Mouse (Mus musculus) erythroblast, embryonic 14.5 days (primary cell): ENCODE data around the gene Kif26b. TPM values are rescaled to one million over a fixed set of nuclear protein-coding genes. Genes with fewer than 3 reads are reported as not detected.

Source experiments
- H3K27me3 ChIP-seq: 2 replicates; pipeline ENCODE4 v1.6.1; 2012; ENCODE audit warnings: inconsistent platforms; ENCODE audit not compliant: control insufficient read depth
- H3K36me3 ChIP-seq: 2 replicates; pipeline ENCODE4 v1.6.1; 2012; ENCODE audit warnings: mild to moderate bottlenecking, inconsistent platforms; ENCODE audit not compliant: control insufficient read depth
- H3K4me1 ChIP-seq: 2 replicates; pipeline ENCODE4 v1.6.1; 2012; ENCODE audit warnings: inconsistent platforms; ENCODE audit not compliant: control insufficient read depth
- H3K4me3 ChIP-seq: replicated peaks from 2 replicates; pipeline ENCODE3; 2012; ENCODE audit warnings: moderate library complexity, mild to moderate bottlenecking, inconsistent platforms
- H3K9me3 ChIP-seq: 2 replicates; pipeline ENCODE4 v1.6.1; 2012; ENCODE audit warnings: low read length, inconsistent platforms, mixed read lengths; ENCODE audit not compliant: control insufficient read depth
- GATA1 ChIP-seq: IDR thresholded peaks from 2 replicates; pipeline ENCODE4 v1.6.1; 2012; ENCODE audit warnings: low read length, inconsistent platforms, mixed read lengths
- TAL1 ChIP-seq: IDR thresholded peaks from 3 replicates; pipeline ENCODE4 v1.6.1; 2012; ENCODE audit warnings: low read length, inconsistent platforms, mixed read lengths
- polyA plus RNA-seq: library from polyadenylated mRNA; stranded (reverse); fragments of >175 nt; gene quantifications from 2 replicates; pipeline ENCODE4 v1.2.3, GENCODE M21; 2012

Gene Kif26b
- polyA plus RNA-seq, 1 experiment: not detected

DNA sequence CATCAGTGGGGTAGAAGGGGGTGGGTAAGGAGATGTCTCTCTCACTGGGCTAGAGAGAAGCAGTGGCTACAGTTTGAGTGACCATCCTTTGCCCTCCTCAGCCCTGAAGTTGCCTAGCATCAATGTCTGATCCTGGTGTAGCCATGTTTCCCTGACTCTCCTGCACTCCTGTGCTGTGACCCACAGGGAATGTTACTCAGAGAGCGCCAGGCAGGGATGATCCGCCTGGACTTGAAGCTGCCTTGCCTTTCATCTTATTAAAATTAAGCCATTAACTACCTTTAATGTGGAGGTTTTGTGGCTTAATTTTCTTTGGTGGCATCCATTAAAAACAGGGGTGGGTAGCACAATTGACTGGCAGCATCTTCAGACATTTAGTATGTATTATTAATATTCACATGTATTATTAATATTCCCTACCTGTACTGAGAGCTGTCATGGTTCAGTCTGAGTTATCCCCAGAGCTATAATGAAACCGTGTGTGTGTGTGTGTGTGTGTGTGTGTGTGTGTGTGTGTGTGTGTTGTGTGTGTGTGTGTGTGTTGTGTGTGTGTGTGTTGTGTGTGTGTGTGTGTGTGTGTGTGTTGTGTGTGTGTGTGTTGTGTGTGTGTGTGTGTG lies 233.3 kb downstream of the Kif26b start:
- Histone ChIP-seq H3K4me1 (no peaks in the 10 kb centered on the region), H3K4me3 (no peak overlapping the region), H3K27me3 (no peaks in the 10 kb centered on the region), H3K9me3 (no peaks in the 10 kb centered on the region), H3K36me3 (no peaks in the 10 kb centered on the region)
- TF ChIP-seq TAL1 (no peak), GATA1 (no peak)

DNA sequence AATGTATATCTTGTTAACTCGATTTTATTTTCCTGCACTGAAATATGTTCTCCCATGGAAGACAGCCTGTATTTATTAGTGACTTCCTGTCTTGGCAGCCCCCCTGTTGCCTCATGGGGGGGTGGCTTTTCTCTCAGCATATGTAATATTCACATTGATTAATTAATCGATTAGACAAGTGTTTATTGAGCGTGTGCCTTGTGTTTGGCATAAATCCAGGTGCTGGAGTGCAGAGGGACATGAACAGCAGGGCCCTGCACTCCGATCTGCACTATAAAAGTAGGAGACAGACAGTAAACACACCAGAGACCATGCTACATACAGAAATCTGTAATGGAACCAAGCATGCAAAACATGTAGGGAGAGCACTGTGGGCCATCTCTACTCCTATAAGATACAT lies 236.0 kb downstream of the Kif26b start:
- Histone ChIP-seq H3K9me3 (no peaks in the 10 kb centered on the region), H3K36me3 (no peaks in the 10 kb centered on the region), H3K4me1 (peaks cover 10% of the 10 kb centered on the region), H3K4me3 (no peak overlapping the region), H3K27me3 (no peaks in the 10 kb centered on the region)
- no peak for TF ChIP-seq TAL1
- TF ChIP-seq GATA1: no peak

DNA sequence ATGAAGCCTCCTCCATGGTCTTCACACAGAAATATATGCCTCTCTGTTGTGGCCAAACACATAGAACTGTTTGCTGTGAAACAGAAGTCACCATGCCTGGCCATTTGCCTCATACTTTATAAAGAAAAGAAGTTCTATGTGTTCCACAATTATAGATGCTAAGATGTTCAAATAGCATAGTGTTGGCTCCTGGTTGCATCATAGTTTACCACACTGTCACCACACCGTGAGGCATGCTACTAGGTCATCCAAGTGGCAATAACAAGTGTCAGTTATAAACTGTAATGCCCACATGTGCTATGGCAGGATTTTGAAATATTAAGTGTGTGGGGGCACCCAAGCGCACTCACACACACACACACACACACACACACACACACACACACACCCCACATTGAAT lies 236.7 kb downstream of the Kif26b start:
- TF ChIP-seq GATA1 (no peak), TAL1 (no peak)
- H3K4me3 ChIP-seq: no peak overlapping the region
- H3K4me1 ChIP-seq: peaks cover 14% of the 10 kb centered on the region
- H3K27me3 ChIP-seq: no peaks in the 10 kb centered on the region
- H3K9me3 ChIP-seq: no peaks in the 10 kb centered on the region
- no peaks in the 10 kb centered on the region for H3K36me3 ChIP-seq

DNA sequence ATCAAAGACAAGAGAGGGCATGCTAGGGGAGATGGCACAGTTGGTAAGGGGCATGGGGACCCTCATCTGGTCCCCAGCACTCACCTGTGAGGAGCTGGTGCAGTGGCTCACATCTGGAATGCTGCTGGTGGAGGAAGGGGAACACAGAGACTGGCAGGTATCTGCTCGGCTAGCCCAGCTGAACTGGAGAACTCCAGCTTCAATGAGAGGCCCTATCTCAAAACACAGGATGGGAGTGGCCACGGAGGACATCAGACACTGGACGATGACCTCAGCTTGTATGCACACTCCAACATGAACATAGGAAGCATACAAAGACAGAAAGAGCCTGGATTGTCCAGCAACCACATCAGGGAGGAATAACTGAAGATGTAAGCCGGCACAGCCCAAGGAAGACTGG lies 240.1 kb downstream of the Kif26b start:
- no peaks in the 10 kb centered on the region; the same call in 1 of the 2 replicates for H3K27me3 ChIP-seq
- H3K4me3 ChIP-seq: no peak overlapping the region
- H3K4me1 ChIP-seq: peaks cover 14% of the 10 kb centered on the region
- H3K9me3 ChIP-seq: no peaks in the 10 kb centered on the region
- no peaks in the 10 kb centered on the region for H3K36me3 ChIP-seq
- TF ChIP-seq GATA1: no peak
- no peak for TF ChIP-seq TAL1

DNA sequence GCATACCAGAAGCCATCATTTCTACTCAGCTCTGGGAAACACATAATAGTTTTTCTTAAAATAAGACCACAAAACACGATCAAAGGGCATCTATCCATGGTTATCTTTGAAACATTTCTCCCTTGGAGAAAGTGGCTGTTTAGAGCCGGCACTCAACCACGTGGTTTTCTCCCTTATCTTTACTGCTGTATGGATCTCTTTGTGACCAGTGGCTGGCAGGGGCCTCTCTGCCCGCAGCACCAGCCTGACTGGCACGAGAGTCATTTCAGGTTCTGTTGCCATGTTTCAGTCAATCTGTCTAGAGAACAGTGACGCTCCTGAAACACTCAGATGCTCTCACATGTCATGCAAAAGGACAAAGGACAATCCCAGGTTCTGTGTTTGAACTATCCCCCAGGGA lies 241.1 kb downstream of the Kif26b start:
- no peaks in the 10 kb centered on the region for H3K9me3 ChIP-seq
- H3K27me3 ChIP-seq: no peaks in the 10 kb centered on the region; the same call in 1 of the 2 replicates
- no peaks in the 10 kb centered on the region for H3K36me3 ChIP-seq
- peaks cover 14% of the 10 kb centered on the region for H3K4me1 ChIP-seq
- H3K4me3 ChIP-seq: no peak overlapping the region
- no peak for TF ChIP-seq GATA1
- TF ChIP-seq TAL1: no peak

DNA sequence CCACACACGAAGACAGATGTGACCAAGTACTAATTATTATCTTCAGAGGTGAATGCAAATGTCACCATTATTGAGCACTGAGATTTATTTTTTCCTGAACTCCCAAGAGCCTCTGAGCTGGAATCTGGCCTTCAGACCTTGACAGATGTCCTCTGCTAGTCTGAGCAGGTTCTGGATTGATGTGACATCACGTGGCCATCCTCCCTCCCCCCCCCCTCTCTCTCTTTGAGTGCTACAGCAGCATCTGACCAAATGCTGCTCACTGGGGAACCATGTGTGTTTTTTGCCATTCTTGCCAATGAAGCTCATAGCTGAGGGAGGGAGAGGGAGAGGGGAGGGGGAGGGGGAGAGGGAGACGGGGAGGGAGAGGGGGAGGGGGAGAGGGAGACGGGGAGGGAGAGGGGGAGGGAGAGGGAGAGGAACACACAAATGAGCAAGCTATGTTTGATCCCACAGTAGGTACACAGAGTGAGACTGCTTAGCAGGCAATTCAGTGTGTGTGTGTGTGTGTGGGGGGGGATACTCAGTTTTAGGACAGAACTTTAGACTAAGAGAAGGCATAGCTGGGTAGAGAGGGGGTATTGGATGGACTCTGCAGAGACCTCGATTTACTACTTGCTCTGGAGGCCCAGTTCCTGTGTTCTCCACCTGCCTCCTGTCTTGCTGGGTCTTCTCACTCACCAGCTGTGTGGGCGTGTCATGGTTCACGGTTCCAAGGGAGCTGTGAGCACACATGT lies 241.9 kb downstream of the Kif26b start:
- Histone ChIP-seq H3K27me3 (no peaks in the 10 kb centered on the region; the same call in 1 of the 2 replicates), H3K4me1 (peaks cover 14% of the 10 kb centered on the region), H3K9me3 (no peaks in the 10 kb centered on the region), H3K4me3 (no peak overlapping the region), H3K36me3 (no peaks in the 10 kb centered on the region)
- TF ChIP-seq GATA1 (no peak), TAL1 (no peak)

DNA sequence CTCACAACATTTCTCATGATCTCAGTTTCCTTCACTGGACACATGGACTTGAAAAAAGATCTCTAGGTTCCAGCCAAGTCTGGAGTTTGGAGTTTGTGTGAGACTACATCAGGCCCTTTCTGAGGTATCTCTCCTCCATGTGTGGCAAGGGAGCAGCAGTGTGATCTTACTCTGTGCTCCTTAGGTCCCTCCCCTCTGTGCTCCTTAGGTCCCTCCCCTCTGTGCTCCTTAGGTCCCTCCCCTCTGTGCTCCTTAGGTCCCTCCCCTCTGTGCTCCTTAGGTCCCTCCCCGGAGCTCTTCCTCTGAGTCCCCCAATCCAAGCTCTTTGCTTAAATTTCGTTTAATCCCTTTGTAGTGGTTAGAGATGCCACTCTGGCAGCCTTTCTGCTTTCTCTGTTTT lies 250.8 kb downstream of the Kif26b start:
- TF ChIP-seq TAL1 (no peak), GATA1 (no peak)
- H3K9me3 ChIP-seq: no peaks in the 10 kb centered on the region
- H3K4me3 ChIP-seq: no peak overlapping the region
- peaks cover 10% of the 10 kb centered on the region for H3K4me1 ChIP-seq
- no peaks in the 10 kb centered on the region for H3K27me3 ChIP-seq
- H3K36me3 ChIP-seq: no peaks in the 10 kb centered on the region

DNA sequence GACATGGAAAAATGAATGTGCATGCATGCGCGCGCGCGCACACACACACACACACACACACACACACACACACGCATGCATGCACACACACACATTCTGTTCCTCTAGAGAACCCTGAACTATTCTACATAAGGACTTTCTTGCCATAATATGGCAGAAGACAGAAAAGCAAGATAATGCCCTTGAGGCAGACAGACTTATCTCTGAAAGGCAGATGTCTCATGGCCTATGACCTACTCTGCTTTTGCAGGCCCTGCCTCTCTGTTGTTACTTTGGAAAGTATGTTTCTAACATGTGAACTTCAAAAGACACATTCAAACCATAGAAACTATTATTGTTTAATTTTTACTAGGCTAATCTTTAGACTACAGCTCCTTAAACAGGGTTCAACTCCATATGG lies 255.1 kb downstream of the Kif26b start:
- peaks cover 10% of the 10 kb centered on the region for H3K4me1 ChIP-seq
- TF ChIP-seq TAL1 (no peak), GATA1 (no peak)
- H3K4me3 ChIP-seq: no peak overlapping the region
- no peaks in the 10 kb centered on the region for H3K27me3 ChIP-seq
- H3K9me3 ChIP-seq: no peaks in the 10 kb centered on the region
- H3K36me3 ChIP-seq: no peaks in the 10 kb centered on the region

DNA sequence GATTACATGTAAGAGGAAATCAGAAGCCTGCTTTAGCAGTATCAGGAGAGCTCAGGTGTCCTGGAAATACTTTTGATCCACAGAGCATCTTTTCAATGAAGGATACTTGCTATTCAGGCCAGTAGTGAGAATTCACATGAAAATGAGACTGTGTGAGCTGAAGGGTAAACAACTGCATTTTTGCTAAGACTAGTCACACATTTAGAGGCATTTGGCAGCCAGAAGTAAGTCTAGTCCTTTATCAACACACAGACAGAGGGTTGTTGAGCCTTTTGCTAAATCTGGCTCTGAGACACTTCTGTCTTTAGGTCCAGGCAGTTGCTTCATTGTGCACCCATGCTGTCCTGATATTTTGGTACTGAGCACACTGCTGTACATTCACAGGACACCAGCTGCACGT lies 262.3 kb downstream of the Kif26b start:
- no peaks in the 10 kb centered on the region for H3K36me3 ChIP-seq

DNA sequence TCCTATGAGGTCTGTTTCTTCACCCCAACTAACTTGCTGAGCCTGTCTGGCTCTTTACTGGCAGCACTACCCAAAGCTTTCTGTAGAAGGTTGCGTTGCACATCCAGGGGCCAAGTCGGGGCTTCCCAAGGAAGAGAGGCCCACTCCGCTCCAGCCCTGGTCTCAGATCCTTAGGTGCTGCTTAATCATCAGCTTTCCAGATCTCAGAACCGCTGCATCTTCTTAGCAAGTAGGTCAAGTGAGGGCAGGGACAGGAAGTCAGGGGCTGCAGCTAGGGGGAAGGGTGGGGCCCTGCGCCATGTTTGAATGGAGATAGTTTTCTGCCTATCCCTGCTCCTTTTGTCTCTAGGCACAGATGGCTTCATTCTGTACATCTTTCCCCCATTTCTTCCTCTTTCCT lies 263.8 kb downstream of the Kif26b start:
- H3K4me1 ChIP-seq: peaks cover 3% of the 10 kb centered on the region
- 0 out of 2 replicates have a peak, but pooled peaks cover 3% of the 10 kb centered on the region for H3K27me3 ChIP-seq
- no peaks in the 10 kb centered on the region for H3K36me3 ChIP-seq
- no peak for TF ChIP-seq TAL1
- no peak for TF ChIP-seq GATA1
- H3K9me3 ChIP-seq: no peaks in the 10 kb centered on the region
- no peak overlapping the region for H3K4me3 ChIP-seq

More for the DNA sequence above, 262.3 kb downstream of the Kif26b start:
- Histone ChIP-seq H3K4me3 (no peak overlapping the region), H3K4me1 (no peaks in the 10 kb centered on the region), H3K9me3 (no peaks in the 10 kb centered on the region), H3K27me3 (0 out of 2 replicates have a peak, but pooled peaks cover 3% of the 10 kb centered on the region)
- TF ChIP-seq GATA1: no peak
- TF ChIP-seq TAL1: no peak
